Mouse (Mus musculus): ENCODE results near the gene Csf2ra. TPM values are rescaled to one million over a fixed set of nuclear protein-coding genes. Genes with fewer than 3 reads are reported as not detected.
"Not testable (repeated sequence)": the region's sequence is repeated elsewhere in the genome, so short reads cannot be mapped to it uniquely, and the experiment has no call there.

The Csf2ra gene
- polyA plus RNA-seq, 1 experiment from 2014 or later: 41.9 TPM

GRCm38 (mm10) chr19:61256166-61256887 is 28.1 kb upstream of the Csf2ra start:
- no peak for ATAC-seq (ENCODE audit: insufficient number of reproducible peaks, low FRiP score, low TSS enrichment, low read depth)
- H3K4me3 ChIP-seq (replicated peaks): no peak overlapping the region
- WGBS: 87% methylated on average over 7 of the region's 7 CpGs

GRCm38 (mm10) chr19:61247334-61247733 is 19.1 kb upstream of the Csf2ra start:
- not testable (repeated sequence) for H3K9me3 ChIP-seq (replicated peaks); H3K27ac ChIP-seq (replicated peaks); H3K4me2 ChIP-seq (replicated peaks); H3K27me3 ChIP-seq; H3K9ac ChIP-seq; H3K4me1 ChIP-seq; H3K4me3 ChIP-seq (replicated peaks); H3K36me3 ChIP-seq; ATAC-seq (ENCODE audit: insufficient number of reproducible peaks, low FRiP score, low TSS enrichment, low read depth)
- WGBS: 75% methylated on average over 4 of the region's 4 CpGs

More at GRCm38 (mm10) chr19:61256166-61256887, 28.1 kb upstream of the Csf2ra start:
- no peak overlapping the region for H3K4me2 ChIP-seq (replicated peaks)
- H3K27me3 ChIP-seq: no peaks in the 10 kb centered on the region
- no peak overlapping the region for H3K27ac ChIP-seq (replicated peaks)
- H3K9ac ChIP-seq: no peak overlapping the region
- no peaks in the 10 kb centered on the region for H3K9me3 ChIP-seq (replicated peaks)
- no peaks in the 10 kb centered on the region for H3K36me3 ChIP-seq
- H3K4me1 ChIP-seq: no peaks in the 10 kb centered on the region

- Histone ChIP-seq H3K9me3 (replicated peaks) (no peaks in the 10 kb centered on the region), H3K36me3 (no peaks in the 10 kb centered on the region), H3K4me1 (no peaks in the 10 kb centered on the region), H3K9ac (no peak overlapping the region), H3K4me3 (replicated peaks) (no peak overlapping the region), H3K27ac (replicated peaks) (no peak overlapping the region), H3K4me2 (replicated peaks) (no peak overlapping the region), H3K27me3 (no peaks in the 10 kb centered on the region)
- no peak for ATAC-seq (ENCODE audit: insufficient number of reproducible peaks, low FRiP score, low TSS enrichment, low read depth)
- 75% methylated on average over 5 of the region's 5 CpGs for WGBS
These were observed 16.6 kb upstream of the Csf2ra start for GRCm38 (mm10) chr19:61244721-61245436.

GRCm38 (mm10) chr19:61237967-61238366 is 9.7 kb upstream of the Csf2ra start:
- Histone ChIP-seq H3K9me3 (replicated peaks) (no peaks in the 10 kb centered on the region), H3K9ac (no peak overlapping the region), H3K36me3 (no peaks in the 10 kb centered on the region), H3K27ac (replicated peaks) (no peak overlapping the region), H3K4me1 (no peaks in the 10 kb centered on the region), H3K4me2 (replicated peaks) (no peak overlapping the region), H3K27me3 (no peaks in the 10 kb centered on the region), H3K4me3 (replicated peaks) (no peak overlapping the region)
- ATAC-seq (ENCODE audit: insufficient number of reproducible peaks, low FRiP score, low TSS enrichment, low read depth): no peak
- WGBS: 91% methylated on average over 2 of the region's 2 CpGs

GRCm38 (mm10) chr19:61234532-61234931 is 6.3 kb upstream of the Csf2ra start:
- WGBS: 67% methylated on average over 5 of the region's 5 CpGs
- no peaks in the 10 kb centered on the region for H3K27me3 ChIP-seq
- no peaks in the 10 kb centered on the region for H3K9me3 ChIP-seq (replicated peaks)
- H3K4me3 ChIP-seq (replicated peaks): no peak overlapping the region
- no peak overlapping the region for H3K9ac ChIP-seq
- ATAC-seq (ENCODE audit: insufficient number of reproducible peaks, low FRiP score, low TSS enrichment, low read depth): no peak
- H3K36me3 ChIP-seq: no peaks in the 10 kb centered on the region
- no peak overlapping the region for H3K27ac ChIP-seq (replicated peaks)
- no peak overlapping the region for H3K4me2 ChIP-seq (replicated peaks)
- H3K4me1 ChIP-seq: no peaks in the 10 kb centered on the region

GRCm38 (mm10) chr19:61226928-61227854 is 1.0 kb downstream of the Csf2ra start:
- 0 out of 2 replicates have a peak overlapping the region, but pooled peaks have one; percentile 9 for H3K9ac ChIP-seq
- H3K9me3 ChIP-seq (replicated peaks): no peaks in the 10 kb centered on the region
- H3K4me1 ChIP-seq: peaks cover 20% of the 10 kb centered on the region
- H3K36me3 ChIP-seq: no peaks in the 10 kb centered on the region
- WGBS: 2% methylated on average over 70 of the region's 71 CpGs
- H3K4me3 ChIP-seq (replicated peaks): peak overlapping the region; percentile 66
- ATAC-seq (ENCODE audit: insufficient number of reproducible peaks, low FRiP score, low TSS enrichment, low read depth): peak; percentile 90
- no peaks in the 10 kb centered on the region for H3K27me3 ChIP-seq
- H3K27ac ChIP-seq (replicated peaks): peak overlapping the region; percentile 89
- peak overlapping the region; percentile 74 for H3K4me2 ChIP-seq (replicated peaks)

GRCm38 (mm10) chr19:61226401-61226927 is 1.8 kb downstream of the Csf2ra start:
- 2% methylated on average over 71 of the region's 71 CpGs for WGBS

GRCm38 (mm10) chr19:61225526-61226400 is 2.5 kb downstream of the Csf2ra start:
- no peak overlapping the region for H3K9ac ChIP-seq
- peak overlapping the region; percentile 89 for H3K27ac ChIP-seq (replicated peaks)
- H3K9me3 ChIP-seq (replicated peaks): no peaks in the 10 kb centered on the region
- H3K4me3 ChIP-seq (replicated peaks): peak overlapping the region; percentile 66
- no peaks in the 10 kb centered on the region for H3K36me3 ChIP-seq
- 6% methylated on average over 59 of the region's 70 CpGs for WGBS
- ATAC-seq (ENCODE audit: insufficient number of reproducible peaks, low FRiP score, low TSS enrichment, low read depth): peak; percentile 53
- H3K4me1 ChIP-seq: peaks cover 20% of the 10 kb centered on the region
- H3K27me3 ChIP-seq: no peaks in the 10 kb centered on the region
- H3K4me2 ChIP-seq (replicated peaks): peak overlapping the region; percentile 74

More at GRCm38 (mm10) chr19:61226401-61226927, 1.8 kb downstream of the Csf2ra start:
- H3K27me3 ChIP-seq: no peaks in the 10 kb centered on the region
- no peaks in the 10 kb centered on the region for H3K36me3 ChIP-seq
- H3K4me2 ChIP-seq (replicated peaks): peak overlapping the region; percentile 74
- H3K27ac ChIP-seq (replicated peaks): peak overlapping the region; percentile 89
- peaks cover 20% of the 10 kb centered on the region for H3K4me1 ChIP-seq
- peak; percentile 52 for ATAC-seq (ENCODE audit: insufficient number of reproducible peaks, low FRiP score, low TSS enrichment, low read depth)
- no peak overlapping the region for H3K9ac ChIP-seq
- H3K9me3 ChIP-seq (replicated peaks): no peaks in the 10 kb centered on the region
- peak overlapping the region; percentile 66 for H3K4me3 ChIP-seq (replicated peaks)

GRCm38 (mm10) chr19:61224678-61225525 is 3.3 kb downstream of the Csf2ra start:
- 26% methylated on average over 53 of the region's 53 CpGs for WGBS
- no peak overlapping the region for H3K27ac ChIP-seq (replicated peaks)
- H3K9me3 ChIP-seq (replicated peaks): no peaks in the 10 kb centered on the region
- no peak overlapping the region for H3K9ac ChIP-seq
- no peak; the same call in 1 of the 2 replicates for ATAC-seq (ENCODE audit: insufficient number of reproducible peaks, low FRiP score, low TSS enrichment, low read depth)
- peaks cover 20% of the 10 kb centered on the region for H3K4me1 ChIP-seq
- H3K4me2 ChIP-seq (replicated peaks): peak overlapping the region; percentile 74
- H3K36me3 ChIP-seq: no peaks in the 10 kb centered on the region
- H3K27me3 ChIP-seq: no peaks in the 10 kb centered on the region
- H3K4me3 ChIP-seq (replicated peaks): peak overlapping the region; percentile 66

All from embryonic facial prominence, embryonic 15.5 days (tissue).